Comparison of ENCODE assay signal across 33 mouse cellular contexts in the genomic region with DNA sequence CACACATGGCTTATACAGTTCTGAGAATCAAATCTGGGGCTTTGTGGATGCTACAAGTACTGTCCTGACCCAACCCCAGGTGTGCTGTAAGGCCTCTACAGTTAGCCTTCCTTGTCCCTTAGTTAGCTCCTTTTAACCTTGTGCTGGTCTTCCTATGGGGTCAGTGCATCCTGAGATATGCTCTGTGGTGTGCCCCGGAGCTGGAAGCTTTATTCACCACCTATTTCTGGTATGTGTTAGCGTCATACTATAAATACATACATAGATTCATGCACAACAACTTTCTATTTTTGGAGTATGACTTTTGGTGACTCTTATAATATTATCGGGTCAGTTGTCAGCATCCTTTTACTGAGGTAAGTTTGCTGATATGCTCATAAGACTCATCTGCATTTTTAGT. TPM values are rescaled to one million over a fixed set of nuclear protein-coding genes. Genes with fewer than 3 reads are reported as not detected.
"Had no signal": no experiment of that assay in that cellular context is flagged by ENCODE, and none has a peak within 500 bp of the region (broad histone marks: within the 10 kb centered on the region; RNA-seq: fewer than 3 reads in every experiment).

No protein-coding gene starts in this region.

- H3K9me3 ChIP-seq: forebrain, embryonic 15.5 days; heart, embryonic 10.5 days; hindbrain, embryonic 13.5 days; hindbrain, embryonic 15.5 days had no signal

- H3K4me2 ChIP-seq: forebrain, embryonic 15.5 days; hindbrain, embryonic 13.5 days; hindbrain, embryonic 15.5 days; kidney, embryonic 15.5 days; limb, embryonic 12.5 days; liver, embryonic 12.5 days had no signal

- H3K4me3 ChIP-seq: forebrain, embryonic 15.5 days; heart, embryonic 10.5 days; hindbrain, embryonic 13.5 days; hindbrain, embryonic 15.5 days; kidney, embryonic 15.5 days; limb, embryonic 12.5 days; liver, embryonic 12.5 days had no signal

- H3K27me3 ChIP-seq: forebrain, embryonic 15.5 days; hindbrain, embryonic 13.5 days; hindbrain, embryonic 15.5 days; kidney, embryonic 15.5 days; limb, embryonic 12.5 days; liver, embryonic 12.5 days had no signal

- H3K27ac ChIP-seq: forebrain, embryonic 15.5 days; heart, embryonic 10.5 days; hindbrain, embryonic 13.5 days; hindbrain, embryonic 15.5 days; hindbrain, postnatal 0 days; kidney, embryonic 15.5 days; kidney, postnatal 0 days; limb, embryonic 12.5 days; liver, embryonic 12.5 days; liver, embryonic 14.5 days had no signal

- H3K9ac ChIP-seq: forebrain, embryonic 15.5 days; forebrain, postnatal 0 days; hindbrain, embryonic 13.5 days; hindbrain, embryonic 15.5 days; kidney, embryonic 15.5 days; limb, embryonic 12.5 days; liver, embryonic 12.5 days; liver, embryonic 14.5 days had no signal

- DNase-seq: forebrain, postnatal 0 days; gastrocnemius, postnatal 10 days; gastrocnemius, postnatal 36 days; heart, adult 18-20 months; heart, postnatal 14 days; heart, postnatal 36 days; kidney, adult 11 months; kidney, adult 2 months; kidney, adult 9 months; kidney, postnatal 14 days; kidney, postnatal 36 days; layer of hippocampus, adult 9-11 months; layer of hippocampus, postnatal 36 days; left cerebral cortex, postnatal 4 days; lung, adult 18-20 months had no signal

- ATAC-seq: forebrain, embryonic 15.5 days; forebrain, postnatal 0 days; hindbrain, postnatal 0 days; liver, embryonic 12.5 days had no signal

- H3K4me1 ChIP-seq: forebrain, embryonic 15.5 days; heart, embryonic 10.5 days; hindbrain, embryonic 13.5 days; hindbrain, embryonic 15.5 days; kidney, embryonic 15.5 days; limb, embryonic 12.5 days; liver, embryonic 12.5 days had no signal

RNA-seq across cellular contexts. Expression of a gene that starts 12.2 kb away (rescaled TPM):
- total RNA-seq: forebrain, postnatal 0 days; gastrocnemius, adult 18-20 months; gastrocnemius, postnatal 10 days; gastrocnemius, postnatal 36 days; heart, adult 18-20 months; heart, postnatal 14 days; heart, postnatal 36 days; hindbrain, postnatal 0 days; layer of hippocampus, adult 18-20 months; layer of hippocampus, adult 8-10 months; layer of hippocampus, postnatal 36 days; left cerebral cortex, adult 18-20 months; left cerebral cortex, postnatal 25 days; liver, adult 2 months had no signal
- polyA plus RNA-seq: liver, adult 2 months had no signal

RNA-seq across cellular contexts. Expression of a gene that starts 42.7 kb away (rescaled TPM):
- total RNA-seq: gastrocnemius, adult 18-20 months; heart, adult 18-20 months; heart, postnatal 36 days; hematopoietic stem cell, adult 5-6 weeks; liver, adult 2 months had no signal
- polyA plus RNA-seq: kidney, adult 2 months; large intestine, adult 2 months; liver, adult 2 months had no signal

RNA-seq across cellular contexts. Expression of a gene that starts 47.6 kb away (rescaled TPM):
- total RNA-seq: hematopoietic stem cell, adult 5-6 weeks; liver, adult 2 months had no signal
- polyA plus RNA-seq: liver, adult 2 months had no signal
